Mouse (Mus musculus) urinary bladder, postnatal 36 days (tissue): ENCODE measurements around the gene Ttc28.
A peak's percentile ranks its signal among the peaks of the same experiment; 100 is the strongest.

ENCODE experiments used
- DNase-seq, 2 experiments: peaks; one replicate each; pipeline ENCODE4 v3.0.0; 2022; ENCODE audit warnings: low spot score in 2 of 2, mixed read lengths in 1 of 2

The Ttc28 gene

DNA sequence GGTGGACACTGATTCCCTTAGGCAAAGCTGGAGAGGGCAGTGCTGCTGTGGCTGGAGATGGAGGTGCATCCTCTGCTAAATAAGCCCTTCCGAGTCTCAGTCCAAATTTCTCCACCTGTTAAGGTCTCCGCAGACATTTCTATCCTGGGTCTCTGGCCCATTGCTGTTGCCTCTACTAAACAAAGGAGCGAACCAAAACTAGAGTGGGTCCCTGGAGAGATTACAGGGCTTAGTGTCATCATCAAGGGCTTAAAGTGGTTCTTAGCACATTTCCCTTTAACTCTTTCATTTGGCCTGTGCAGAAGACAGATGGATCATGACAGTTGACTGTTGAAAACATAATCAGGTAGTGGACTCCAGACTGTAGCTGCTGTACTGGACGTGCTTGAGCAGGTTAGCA, 9.0 kb downstream of the Ttc28 start:
- DNase-seq, result no peak

DNA sequence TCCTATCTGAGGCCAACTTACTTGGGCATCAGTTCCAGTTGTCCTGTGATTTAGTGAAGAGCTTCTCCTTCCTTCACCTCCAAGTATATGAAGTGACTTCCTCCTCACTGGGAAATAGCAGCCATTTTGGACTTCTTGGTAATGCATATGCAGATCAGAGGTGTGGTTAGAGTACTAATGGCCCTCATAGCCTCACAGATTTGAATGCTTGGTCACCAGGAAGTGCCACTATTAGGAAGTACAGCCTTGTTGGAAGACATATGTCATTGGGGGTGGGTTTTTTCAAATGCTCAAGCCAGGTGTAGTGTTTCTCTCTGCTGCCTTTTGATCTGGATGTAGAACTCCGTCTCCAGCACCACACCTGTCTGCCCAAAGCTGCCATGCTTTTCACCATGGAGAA, 10.3 kb downstream of the Ttc28 start:
- no peak for DNase-seq

DNA sequence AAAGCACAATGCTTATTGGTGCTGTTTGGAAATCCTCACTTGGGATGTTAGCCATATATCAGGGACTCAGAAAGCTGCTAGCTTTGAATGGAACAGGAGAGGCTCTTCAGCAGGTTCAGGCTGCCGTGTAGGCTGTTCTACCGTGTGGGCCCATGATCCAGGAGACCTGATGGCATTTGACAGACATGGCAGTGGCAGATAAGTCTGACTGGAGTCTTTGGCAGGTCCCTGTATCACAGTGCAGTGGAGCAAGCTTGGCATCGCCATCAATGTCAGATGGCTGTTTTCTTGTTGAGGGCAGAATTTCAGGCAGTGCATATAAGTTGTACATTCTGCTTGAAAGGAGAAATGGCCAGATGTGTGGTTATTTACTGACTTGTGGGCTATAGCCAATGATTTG, 11.0 kb downstream of the Ttc28 start:
- DNase-seq, result no peak

DNA sequence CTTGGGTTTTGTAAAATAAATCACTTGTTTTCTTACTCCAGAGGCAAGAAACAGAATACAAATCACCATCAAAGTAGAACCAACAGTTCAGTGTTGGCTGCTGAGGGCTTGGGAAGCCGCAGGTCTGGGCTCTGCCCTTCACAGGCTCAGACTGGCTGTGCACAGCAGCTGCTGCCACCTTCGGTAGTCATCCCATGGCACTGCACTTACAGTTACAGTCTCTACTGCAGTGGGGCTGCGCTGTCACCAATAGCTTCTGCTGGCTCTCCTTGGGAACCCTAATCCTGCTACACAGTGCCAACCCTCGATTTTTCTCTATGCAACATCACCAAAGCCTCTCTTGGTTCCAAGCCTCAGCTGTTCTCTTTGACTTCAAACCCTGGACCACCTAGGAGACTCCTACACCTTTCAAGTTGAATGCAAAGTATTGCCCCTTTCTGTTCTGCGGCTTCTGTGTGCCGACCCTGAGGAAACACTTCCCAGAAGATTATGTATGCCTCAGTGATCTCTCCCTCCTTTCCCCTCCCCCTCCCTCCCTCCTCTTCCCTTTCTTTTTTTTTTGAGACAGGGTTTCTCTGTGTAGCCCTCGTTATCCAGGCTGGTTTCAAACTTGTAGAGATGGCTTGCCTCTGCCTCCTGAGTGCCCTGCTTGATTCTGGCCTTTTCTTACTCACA, 17.6 kb downstream of the Ttc28 start:
- DNase-seq, result no peak

DNA sequence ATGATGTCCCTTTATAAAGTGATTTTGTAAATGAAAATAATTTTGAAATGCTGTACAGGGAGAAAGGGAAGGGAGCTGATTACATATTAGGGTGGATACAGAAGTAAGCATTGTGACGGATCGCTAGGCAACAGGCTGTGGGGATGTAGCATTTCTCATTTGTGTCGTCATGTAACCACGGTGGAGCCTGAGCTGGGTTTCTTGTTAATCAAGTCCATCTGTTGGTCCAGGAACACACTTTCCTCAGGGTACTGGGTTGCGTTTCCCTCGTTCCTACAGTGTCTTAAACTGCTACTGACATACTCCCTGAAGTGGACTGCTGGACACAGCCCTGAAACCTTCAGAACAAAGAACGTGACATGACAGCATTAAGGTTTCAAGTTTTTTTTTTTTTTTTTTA, 18.6 kb downstream of the Ttc28 start:
- no peak for DNase-seq

DNA sequence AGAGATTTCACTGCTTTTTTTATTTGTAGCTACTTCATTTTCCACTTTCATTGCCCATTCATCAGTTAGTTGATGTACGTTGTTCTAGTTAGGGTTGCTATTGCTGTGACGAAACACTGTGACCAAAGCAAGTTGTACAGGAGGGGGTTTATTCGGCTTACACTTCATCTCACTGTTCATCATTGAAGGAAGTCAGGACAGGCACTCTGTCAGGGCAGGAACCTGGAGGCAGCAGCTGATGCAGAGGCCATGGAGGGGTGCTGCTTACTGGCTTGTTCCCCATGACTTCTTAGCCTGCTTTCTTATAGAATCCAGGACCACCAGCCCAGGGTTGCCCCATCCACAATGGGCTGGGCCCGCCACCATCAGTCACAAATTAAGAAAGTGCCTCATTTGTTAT, 19.2 kb downstream of the Ttc28 start:
- no peak for DNase-seq

DNA sequence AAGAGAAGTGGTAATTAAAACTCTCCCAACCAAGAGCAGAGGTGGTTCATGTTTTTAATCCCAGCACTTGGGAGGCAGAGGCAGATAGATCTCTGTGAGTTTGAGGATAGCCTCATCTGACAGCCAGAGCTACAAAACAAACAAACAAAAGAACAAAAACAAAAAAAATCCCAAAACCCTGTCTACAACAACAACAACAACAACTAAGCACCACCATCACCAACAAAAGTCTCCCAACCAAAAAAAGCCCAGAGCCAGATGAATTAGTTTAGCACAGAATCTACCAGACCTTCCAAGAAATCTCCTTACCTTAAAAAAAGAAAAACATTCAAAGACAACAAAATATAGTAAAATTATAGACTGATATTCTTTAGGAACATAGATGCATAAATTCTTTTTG, 20.7 kb downstream of the Ttc28 start:
- DNase-seq, result no peak

DNA sequence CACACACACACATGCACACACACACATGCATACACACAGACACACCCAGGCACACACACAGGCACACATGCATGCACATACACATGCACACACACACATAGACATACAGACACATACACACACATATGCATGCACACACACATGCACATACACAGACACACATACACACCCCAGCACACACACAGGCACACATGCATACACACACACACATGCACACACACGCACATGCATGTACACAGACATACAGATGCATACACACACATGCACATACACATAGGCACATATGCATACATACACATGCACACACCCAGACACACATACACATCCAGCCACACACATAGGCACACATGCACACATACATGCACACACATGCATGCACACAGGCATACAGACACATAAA, 27.1 kb downstream of the Ttc28 start:
- DNase-seq, result no peak

DNA sequence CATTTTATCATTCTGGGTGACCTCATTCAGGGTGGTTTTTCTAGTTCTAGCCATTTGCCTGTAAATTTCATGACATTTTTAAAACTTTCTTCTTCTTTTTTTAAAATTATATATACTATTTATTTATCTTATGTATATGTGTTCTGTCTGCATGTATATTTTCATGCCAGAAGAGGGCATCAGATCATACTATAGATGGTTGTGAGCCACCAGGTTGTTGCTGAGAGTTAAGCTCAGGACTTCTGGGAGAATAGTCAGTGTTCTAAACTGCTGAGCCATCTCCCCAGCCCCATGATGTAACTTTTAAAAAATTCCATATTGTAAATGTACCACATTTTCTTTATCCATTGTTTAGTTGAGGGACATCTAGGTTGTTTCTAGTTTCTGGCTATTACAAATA, 29.3 kb downstream of the Ttc28 start:
- no peak for DNase-seq

DNA sequence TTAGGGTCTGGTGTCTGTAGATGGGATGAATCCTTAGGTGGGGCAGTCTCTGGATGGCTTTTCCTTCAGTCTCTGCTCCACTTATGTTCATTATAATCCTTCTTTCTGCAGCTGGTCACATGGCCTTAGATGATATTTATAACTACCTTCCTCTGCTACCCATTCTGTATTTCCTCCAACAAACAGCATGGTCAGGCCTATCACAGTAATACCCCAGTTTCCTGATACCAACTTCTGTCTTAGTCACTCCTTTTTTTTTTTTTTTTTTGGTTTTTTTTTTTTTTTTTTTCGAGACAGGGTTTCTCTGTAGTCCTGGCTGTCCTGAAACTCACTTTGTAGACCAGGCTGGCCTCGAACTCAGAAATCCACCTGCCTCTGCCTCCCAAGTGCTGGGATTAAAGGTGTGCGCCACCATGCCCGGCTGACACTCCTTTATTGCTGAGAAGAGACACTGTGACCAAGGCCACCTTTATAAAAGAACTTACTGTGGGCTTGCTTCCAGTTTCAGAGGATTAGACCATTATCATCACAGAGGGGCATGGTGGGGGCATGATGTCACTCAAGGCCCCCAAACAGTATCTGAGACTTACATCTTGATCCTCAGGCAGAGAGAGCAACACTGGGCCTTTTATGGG, 30.5 kb downstream of the Ttc28 start:
- no peak for DNase-seq

DNA sequence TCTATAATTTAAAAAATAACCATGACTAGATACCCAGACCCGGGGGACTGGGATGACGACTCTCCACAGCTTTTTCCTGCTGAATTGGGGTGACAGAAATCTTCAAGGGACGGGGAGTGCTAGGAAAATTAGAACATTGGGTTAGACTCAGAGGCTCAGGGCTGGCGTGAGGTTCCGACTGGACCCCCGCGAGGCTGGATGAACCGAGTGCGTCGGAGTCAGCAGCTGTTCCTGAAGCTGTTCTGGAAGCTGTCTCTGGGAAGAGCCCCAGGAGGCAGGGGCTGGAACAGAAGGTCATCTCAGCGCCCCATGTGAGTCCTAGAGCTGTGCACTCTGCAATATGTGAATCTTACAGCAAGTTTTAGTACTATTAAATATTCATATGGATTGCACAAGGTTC, 35.3 kb downstream of the Ttc28 start:
- DNase-seq, result no peak

DNA sequence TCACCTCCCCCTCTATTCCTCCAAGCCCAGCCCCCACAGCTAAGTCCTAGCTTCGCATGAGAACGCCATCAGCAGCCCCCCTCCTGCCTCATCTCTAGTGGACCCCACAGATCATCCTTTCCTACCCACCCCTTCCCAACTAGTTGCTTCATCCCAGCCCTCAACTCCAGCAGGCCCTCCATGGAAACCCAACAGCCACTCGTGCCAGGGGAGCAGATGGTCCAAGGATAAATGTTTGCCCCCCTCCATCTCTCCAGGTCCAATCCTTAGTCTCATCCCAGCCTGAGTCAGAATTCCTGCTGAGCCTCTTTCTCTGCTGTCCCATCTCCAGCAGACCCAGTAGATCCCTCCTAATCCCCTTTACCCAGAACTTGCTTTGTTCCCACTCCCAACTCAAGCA, 36.6 kb downstream of the Ttc28 start:
- DNase-seq, result no peak

DNA sequence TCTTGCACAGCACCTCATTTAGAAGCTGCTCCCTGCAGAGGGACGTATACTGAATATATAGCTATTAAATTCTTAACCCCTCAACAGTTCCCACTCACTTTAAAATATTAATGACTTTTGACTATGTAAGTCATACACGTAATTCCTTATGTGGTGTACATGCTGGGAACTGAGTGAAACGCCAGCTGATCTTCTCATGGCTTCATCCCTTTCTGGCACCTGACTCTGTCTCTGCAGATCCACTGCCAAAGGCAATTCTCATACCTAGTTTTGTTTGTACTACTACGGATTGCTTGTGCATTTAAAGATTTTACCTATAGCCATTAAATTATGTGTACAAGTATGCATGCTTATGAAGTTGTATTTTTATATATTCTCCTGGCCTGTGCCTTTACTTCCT, 39.9 kb downstream of the Ttc28 start:
- DNase-seq, result no peak

DNA sequence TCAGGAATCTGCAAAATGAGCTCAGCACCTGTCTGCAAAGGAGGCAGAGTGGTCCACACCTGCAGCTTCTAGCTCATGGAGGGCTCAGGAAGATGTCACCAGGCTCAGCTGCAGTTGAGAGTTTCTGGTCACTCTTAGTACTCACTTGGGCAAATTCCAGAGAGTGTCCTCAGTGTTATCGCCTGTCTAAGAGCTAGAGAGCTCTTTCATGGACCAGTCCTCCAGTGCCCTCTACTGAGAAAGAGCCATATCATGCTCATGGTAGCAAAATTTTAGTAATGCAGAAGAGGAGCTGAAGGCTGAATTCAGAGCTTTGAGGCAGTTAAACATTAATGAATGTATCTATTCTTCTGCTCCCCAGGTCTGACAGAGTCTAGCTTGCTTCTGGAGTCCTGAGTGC, 43.7 kb downstream of the Ttc28 start:
- peak in 1 of 2 experiments; percentile 1 for DNase-seq

DNA sequence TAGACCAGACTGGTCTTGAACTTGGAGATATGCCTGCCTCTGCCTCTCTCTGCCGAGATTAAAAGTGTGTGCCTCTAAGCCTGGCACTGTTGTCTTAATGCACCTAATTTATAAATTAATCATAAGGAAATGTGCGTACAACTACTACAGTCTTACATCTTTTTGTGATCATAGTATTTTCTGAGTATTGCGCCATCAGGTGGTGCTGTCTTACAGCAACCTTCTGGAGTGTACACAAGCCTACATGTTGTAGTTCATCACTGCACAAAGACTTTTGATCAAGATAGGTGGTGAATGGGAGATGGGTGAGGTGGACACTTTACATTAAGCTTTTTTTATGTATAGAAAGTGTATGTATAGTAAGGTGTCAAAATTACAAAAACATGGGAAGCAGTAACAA, 45.0 kb downstream of the Ttc28 start:
- DNase-seq, result no peak

DNA sequence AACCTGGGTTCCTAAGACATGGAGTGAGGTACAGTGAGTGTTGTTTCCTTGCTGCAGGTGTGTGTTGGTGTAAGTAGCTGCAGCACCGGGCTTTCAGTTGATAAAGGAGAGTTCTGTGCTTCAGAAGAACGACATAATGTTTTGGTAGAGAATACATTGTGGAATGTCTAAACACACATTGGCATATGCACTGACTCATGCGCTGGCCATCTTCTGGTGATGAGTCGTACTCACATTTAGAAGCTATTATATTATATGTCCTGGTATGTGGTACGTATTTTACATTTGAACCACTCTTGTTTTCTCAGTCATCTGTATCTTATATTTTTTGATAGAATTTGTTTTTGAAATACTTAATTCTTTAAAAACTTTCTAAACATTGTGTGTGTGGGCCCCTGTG, 46.2 kb downstream of the Ttc28 start:
- DNase-seq, result no peak

DNA sequence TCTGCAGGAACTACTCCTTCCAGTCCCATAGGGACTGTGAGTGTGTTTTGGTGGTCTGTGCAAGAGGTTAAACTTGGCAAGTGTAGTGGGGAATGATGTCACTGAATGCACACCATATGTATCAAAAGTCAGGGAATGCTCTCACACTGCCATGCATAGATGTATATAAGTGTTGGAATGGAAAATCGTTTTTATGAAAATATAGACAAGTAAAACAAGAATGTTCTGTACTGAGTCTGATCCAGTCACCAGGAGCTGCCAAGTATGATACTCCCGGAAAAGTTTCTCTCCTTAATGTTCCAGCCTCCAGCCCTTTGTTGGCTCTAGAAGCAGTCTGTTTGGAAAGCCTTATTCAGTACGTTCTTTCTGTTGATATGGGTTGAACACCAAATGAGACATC, 48.7 kb downstream of the Ttc28 start:
- DNase-seq, result no peak

DNA sequence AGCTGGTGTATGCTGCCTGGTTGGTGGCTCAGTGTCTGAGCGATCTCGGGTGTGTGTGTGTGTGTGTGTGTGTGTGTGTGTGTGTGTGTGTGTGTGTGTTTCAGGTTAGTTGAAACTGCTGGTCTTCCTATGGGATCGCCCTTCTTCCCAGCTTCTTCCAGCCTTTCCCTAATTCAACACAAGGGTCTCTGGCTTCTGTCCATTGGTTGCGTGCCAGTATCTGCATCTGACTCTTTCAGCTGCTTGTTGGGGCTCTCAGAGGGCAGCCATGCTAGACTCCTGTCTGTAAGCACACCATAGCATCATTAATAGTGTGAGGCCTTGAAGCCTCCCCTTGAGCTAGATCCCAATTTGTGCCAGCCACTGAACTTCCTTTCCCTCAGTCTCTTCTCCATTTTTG, 49.7 kb downstream of the Ttc28 start:
- DNase-seq, result no peak

DNA sequence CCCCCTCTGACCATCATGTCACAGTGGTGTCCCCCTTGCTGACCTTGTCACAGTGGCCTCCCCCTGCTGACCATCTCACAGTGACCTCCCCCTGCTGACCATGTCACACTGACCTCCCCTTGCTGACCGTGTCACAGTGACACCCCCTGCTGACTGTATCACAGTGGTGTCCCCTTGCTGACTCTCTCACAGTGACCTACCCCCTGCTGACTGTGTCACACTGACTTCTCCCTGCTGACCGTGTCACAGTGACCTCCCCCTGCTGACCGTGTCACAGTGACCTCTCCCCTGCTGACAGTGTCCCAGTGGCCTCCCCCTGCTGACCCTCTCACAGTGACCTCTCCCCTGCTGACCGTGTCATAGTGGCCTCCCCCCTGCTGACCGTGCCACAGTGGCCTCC, 57.0 kb downstream of the Ttc28 start:
- DNase-seq, result no peak

DNA sequence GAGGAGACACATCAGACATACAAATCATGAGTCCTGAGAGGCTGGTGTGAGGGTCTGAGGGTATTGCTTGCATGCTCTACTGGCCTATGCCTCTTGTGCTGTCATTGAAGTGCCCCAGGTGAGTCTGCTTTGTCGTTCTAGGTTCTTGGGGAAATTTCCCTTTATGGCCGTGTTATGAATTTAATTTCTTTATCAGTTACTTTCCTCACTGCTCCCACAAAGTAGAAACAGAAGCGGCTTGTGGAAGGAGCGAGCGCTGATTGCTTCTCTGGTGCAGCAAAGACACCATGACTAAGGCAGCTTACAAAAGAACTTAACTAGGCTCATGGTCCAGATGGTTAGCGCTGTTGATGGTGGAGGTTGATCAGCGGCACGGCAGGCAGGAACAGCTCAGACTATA, 64.7 kb downstream of the Ttc28 start:
- no peak for DNase-seq

DNA sequence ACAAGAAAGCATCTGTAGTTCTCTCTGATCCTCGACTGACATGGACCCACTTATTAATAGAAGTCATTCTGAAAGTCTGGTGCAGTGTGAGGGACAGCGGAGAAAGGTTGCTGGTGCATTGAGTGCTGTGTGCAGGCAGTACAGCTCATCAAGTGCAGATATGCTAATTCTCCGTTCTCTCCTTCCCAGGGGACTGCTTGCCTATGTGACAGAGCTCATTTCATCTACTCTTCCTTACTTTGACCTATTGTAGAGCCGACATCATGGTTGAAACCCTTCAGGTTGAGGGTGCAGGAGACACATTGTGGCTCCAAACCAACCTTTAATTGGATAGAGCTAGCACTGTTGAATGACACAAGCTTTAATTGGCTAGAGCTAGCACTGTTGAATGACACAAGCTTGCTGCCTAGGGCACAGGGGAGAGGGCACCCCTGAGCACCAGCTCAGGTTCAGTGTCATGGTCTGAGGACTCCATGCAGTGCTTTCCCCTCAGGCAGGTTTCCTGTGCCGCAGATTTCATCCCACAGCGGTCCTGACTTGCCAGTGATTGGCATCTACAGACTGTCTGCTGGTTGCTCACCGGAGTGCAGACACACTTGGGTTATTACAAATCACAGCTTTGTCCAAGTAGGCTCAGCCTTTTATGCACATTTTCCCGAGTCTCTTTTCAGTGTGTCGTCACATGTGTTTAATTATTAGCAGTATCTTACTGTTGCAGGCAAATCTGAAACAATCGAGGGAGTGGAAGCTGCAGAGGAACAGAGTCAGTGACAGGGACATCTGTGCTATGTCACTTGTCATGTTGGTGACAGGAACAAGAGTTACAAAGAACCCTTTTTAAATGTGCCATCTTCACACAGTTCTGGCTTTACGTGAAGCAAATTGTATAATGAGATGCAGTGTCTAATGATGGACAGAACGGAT, 69.1 kb downstream of the Ttc28 start:
- DNase-seq, result no peak

DNA sequence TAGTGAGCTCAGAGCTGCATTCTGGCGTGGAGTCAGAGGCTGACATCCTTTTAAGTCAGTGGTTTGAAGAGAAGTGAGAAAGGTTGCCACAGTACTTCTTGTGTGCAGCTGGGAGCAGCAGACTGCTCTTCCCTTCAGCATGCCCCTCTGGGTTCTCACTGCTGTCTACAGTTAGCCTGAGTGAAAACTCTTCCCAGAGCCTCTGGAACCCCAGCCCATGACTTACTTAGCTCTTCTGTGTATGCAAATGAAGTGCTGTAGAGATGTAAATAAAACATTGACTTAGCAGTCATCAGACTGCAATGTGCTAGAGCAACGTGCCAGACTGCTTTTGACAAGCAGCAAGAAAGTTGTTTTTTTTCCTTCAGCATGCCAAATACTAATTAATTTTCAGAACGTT, 70.2 kb downstream of the Ttc28 start:
- no peak for DNase-seq

DNA sequence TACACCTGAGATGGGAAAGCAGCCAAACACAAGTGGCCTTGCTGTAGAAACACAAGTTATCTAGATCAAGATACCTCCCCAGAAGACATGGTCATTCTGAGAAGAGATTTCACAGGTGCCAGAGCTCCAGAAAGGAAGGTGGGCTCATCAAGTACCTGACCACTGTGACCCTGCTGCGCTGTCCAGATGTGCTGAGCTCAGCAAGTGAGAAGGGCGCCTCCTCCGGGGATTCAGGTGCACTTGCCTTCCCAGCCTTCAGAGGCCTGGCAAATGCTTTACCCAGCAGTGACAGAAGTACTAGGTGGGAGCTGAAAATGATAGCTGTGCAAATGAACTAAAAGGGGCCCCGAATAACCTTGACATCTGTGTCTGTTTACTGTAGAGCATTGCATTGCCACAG, 78.6 kb downstream of the Ttc28 start:
- no peak for DNase-seq
